Mouse (Mus musculus): ENCODE measurements around the gene Meis2. TPM values are rescaled to one million over a fixed set of nuclear protein-coding genes. Genes with fewer than 3 reads are reported as not detected.

Meis2 gene
- total and polyA plus RNA-seq, 2 experiments from 2014 or later: 105 to 132 TPM

- no peak for TF ChIP-seq CTCF (IDR thresholded peaks at IDR 0.05; ENCODE audit: low read depth)
- 89% methylated on average over 2 of the region's 2 CpGs for WGBS
- no peak overlapping the region for H3K9ac ChIP-seq (replicated peaks; ENCODE audit: low read length)
- H3K4me1 ChIP-seq (ENCODE audit: insufficient read depth, low read length): no peaks in the 10 kb centered on the region
- no peak overlapping the region for H3K4me3 ChIP-seq (ENCODE audit: low read length)
- DNase-seq (ENCODE audit: low spot score): no peak
- no peaks in the 10 kb centered on the region for H3K27me3 ChIP-seq (ENCODE audit: insufficient read depth, low read length)
- no peak for ATAC-seq
- no peaks in the 10 kb centered on the region for H3K36me3 ChIP-seq (ENCODE audit: insufficient read depth, low read length)
- no peak overlapping the region for H3K27ac ChIP-seq
- H3K9me3 ChIP-seq (ENCODE audit: low read length): no peaks in the 10 kb centered on the region
- H3K4me2 ChIP-seq (ENCODE audit: low read depth, low read length): no peak overlapping the region
Observed at GRCm38 (mm10) chr2:115934299-115934698, 131.3 kb downstream of the Meis2 start.

GRCm38 (mm10) chr2:115933259-115933658 lies 132.4 kb downstream of the Meis2 start:
- H3K4me3 ChIP-seq (ENCODE audit: low read length): no peak overlapping the region
- no peaks in the 10 kb centered on the region for H3K9me3 ChIP-seq (ENCODE audit: low read length)
- H3K9ac ChIP-seq (replicated peaks; ENCODE audit: low read length): no peak overlapping the region
- DNase-seq (ENCODE audit: low spot score) (no peak), ATAC-seq (no peak)
- 65% methylated on average over 2 of the region's 2 CpGs for WGBS
- no peak for TF ChIP-seq CTCF (IDR thresholded peaks at IDR 0.05; ENCODE audit: low read depth)
- no peak overlapping the region for H3K4me2 ChIP-seq (ENCODE audit: low read depth, low read length)
- H3K27me3 ChIP-seq (ENCODE audit: insufficient read depth, low read length): no peaks in the 10 kb centered on the region
- H3K4me1 ChIP-seq (ENCODE audit: insufficient read depth, low read length): no peaks in the 10 kb centered on the region
- no peak overlapping the region for H3K27ac ChIP-seq
- H3K36me3 ChIP-seq (ENCODE audit: insufficient read depth, low read length): no peaks in the 10 kb centered on the region

- no peaks in the 10 kb centered on the region for H3K27me3 ChIP-seq (ENCODE audit: insufficient read depth, low read length)
- WGBS: 78% methylated on average over 3 of the region's 3 CpGs
- 0 out of 2 replicates have a peak, but pooled peaks cover 4% of the 10 kb centered on the region for H3K4me1 ChIP-seq (ENCODE audit: insufficient read depth, low read length)
- H3K4me3 ChIP-seq (ENCODE audit: low read length): no peak overlapping the region
- no peak for ATAC-seq
- H3K36me3 ChIP-seq (ENCODE audit: insufficient read depth, low read length): no peaks in the 10 kb centered on the region
- DNase-seq (ENCODE audit: low spot score): no peak
- H3K9ac ChIP-seq (replicated peaks; ENCODE audit: low read length): no peak overlapping the region
- H3K4me2 ChIP-seq (ENCODE audit: low read depth, low read length): no peak overlapping the region
- H3K27ac ChIP-seq: no peak overlapping the region
- no peak for TF ChIP-seq CTCF (IDR thresholded peaks at IDR 0.05; ENCODE audit: low read depth)
- no peaks in the 10 kb centered on the region for H3K9me3 ChIP-seq (ENCODE audit: low read length)
Observed at GRCm38 (mm10) chr2:115925744-115926143, 139.9 kb downstream of the Meis2 start.

- Histone ChIP-seq H3K4me2 (ENCODE audit: low read depth, low read length) (no peak overlapping the region), H3K4me1 (ENCODE audit: insufficient read depth, low read length) (0 out of 2 replicates have a peak, but pooled peaks cover 5% of the 10 kb centered on the region), H3K9me3 (ENCODE audit: low read length) (no peaks in the 10 kb centered on the region), H3K4me3 (ENCODE audit: low read length) (no peak overlapping the region), H3K9ac (replicated peaks; ENCODE audit: low read length) (no peak overlapping the region), H3K27ac (no peak overlapping the region), H3K27me3 (ENCODE audit: insufficient read depth, low read length) (no peaks in the 10 kb centered on the region), H3K36me3 (ENCODE audit: insufficient read depth, low read length) (no peaks in the 10 kb centered on the region)
- DNase-seq (ENCODE audit: low spot score) (no peak), ATAC-seq (no peak)
- 75% methylated on average over 6 of the region's 6 CpGs for WGBS
- TF ChIP-seq CTCF (IDR thresholded peaks at IDR 0.05; ENCODE audit: low read depth): no peak
Observed at GRCm38 (mm10) chr2:115924472-115924871, 141.2 kb downstream of the Meis2 start.

DNA sequence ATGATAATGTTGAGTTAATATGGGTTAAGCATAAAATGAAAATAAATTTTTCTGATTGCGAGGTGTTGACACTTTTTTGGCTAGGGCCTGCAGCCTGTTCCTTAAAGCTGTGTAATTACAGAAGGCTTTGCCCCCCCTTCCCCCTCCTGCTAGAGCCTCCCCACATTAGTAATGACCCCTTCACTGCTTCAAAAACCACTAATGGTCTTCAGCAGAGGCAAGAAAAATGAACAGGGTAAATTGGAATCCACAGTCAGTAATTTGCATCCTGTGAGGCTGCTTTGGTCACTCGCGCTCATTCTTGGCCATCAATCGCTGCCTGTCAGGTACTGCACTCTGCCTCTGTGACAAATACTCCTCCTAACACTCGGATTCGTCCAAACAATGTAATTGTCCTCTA lies 142.4 kb downstream of the Meis2 start:
- TF ChIP-seq CTCF (IDR thresholded peaks at IDR 0.05; ENCODE audit: low read depth): no peak
- no peak overlapping the region for H3K4me3 ChIP-seq (ENCODE audit: low read length)
- no peak for ATAC-seq
- no peak overlapping the region for H3K9ac ChIP-seq (replicated peaks; ENCODE audit: low read length)
- DNase-seq (ENCODE audit: low spot score): no peak
- no peaks in the 10 kb centered on the region for H3K27me3 ChIP-seq (ENCODE audit: insufficient read depth, low read length)
- WGBS: 35% methylated on average over 6 of the region's 6 CpGs
- no peak overlapping the region for H3K27ac ChIP-seq
- no peaks in the 10 kb centered on the region for H3K9me3 ChIP-seq (ENCODE audit: low read length)
- no peak overlapping the region for H3K4me2 ChIP-seq (ENCODE audit: low read depth, low read length)
- 0 out of 2 replicates have a peak, but pooled peaks cover 5% of the 10 kb centered on the region for H3K4me1 ChIP-seq (ENCODE audit: insufficient read depth, low read length)
- no peaks in the 10 kb centered on the region for H3K36me3 ChIP-seq (ENCODE audit: insufficient read depth, low read length)

DNA sequence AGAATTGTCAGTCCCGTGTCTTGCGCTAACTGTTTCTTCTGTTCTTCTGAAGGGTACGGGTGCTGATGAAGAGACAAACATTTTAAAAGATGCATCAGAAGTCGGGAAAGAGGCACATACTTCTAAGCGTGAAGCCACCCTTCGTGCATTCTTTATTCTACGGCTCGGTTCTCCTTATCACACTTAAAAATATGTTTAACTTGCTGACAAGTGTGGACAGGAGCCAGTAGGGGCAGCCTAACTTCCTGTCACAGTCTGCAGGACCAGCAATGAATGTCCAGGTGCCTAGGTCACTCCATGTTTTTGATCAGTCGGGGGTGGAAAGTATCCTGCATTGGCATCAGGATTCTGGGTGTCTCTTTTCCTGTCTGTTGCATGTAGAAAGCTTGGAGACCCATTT lies 144.0 kb downstream of the Meis2 start:
- DNase-seq (ENCODE audit: low spot score): no peak
- Histone ChIP-seq H3K9ac (replicated peaks; ENCODE audit: low read length) (no peak overlapping the region), H3K4me3 (ENCODE audit: low read length) (no peak overlapping the region), H3K4me1 (ENCODE audit: insufficient read depth, low read length) (0 out of 2 replicates have a peak, but pooled peaks cover 5% of the 10 kb centered on the region), H3K27me3 (ENCODE audit: insufficient read depth, low read length) (no peaks in the 10 kb centered on the region), H3K27ac (no peak overlapping the region), H3K4me2 (ENCODE audit: low read depth, low read length) (no peak overlapping the region), H3K36me3 (ENCODE audit: insufficient read depth, low read length) (no peaks in the 10 kb centered on the region), H3K9me3 (ENCODE audit: low read length) (no peaks in the 10 kb centered on the region)
- WGBS: 84% methylated on average over 9 of the region's 9 CpGs
- 0 out of 2 replicates have a peak, but pooled peaks have one; percentile 7 for TF ChIP-seq CTCF (IDR thresholded peaks at IDR 0.05; ENCODE audit: low read depth)
- ATAC-seq: no peak

- H3K27ac ChIP-seq: no peak overlapping the region; the same call in 1 of the 2 replicates
Observed at GRCm38 (mm10) chr2:115920336-115920951, 145.2 kb downstream of the Meis2 start.

More at GRCm38 (mm10) chr2:115920336-115920951, 145.2 kb downstream of the Meis2 start:
- H3K4me3 ChIP-seq (ENCODE audit: low read length): no peak overlapping the region
- H3K9me3 ChIP-seq (ENCODE audit: low read length): no peaks in the 10 kb centered on the region
- H3K9ac ChIP-seq (replicated peaks; ENCODE audit: low read length): no peak overlapping the region
- H3K27me3 ChIP-seq (ENCODE audit: insufficient read depth, low read length): no peaks in the 10 kb centered on the region
- WGBS: 47% methylated on average over 5 of the region's 5 CpGs
- DNase-seq (ENCODE audit: low spot score) (peak; percentile 15), ATAC-seq (no peak)
- no peak overlapping the region for H3K4me2 ChIP-seq (ENCODE audit: low read depth, low read length)
- H3K4me1 ChIP-seq (ENCODE audit: insufficient read depth, low read length): 0 out of 2 replicates have a peak, but pooled peaks cover 5% of the 10 kb centered on the region
- no peak for TF ChIP-seq CTCF (IDR thresholded peaks at IDR 0.05; ENCODE audit: low read depth)
- H3K36me3 ChIP-seq (ENCODE audit: insufficient read depth, low read length): no peaks in the 10 kb centered on the region
